Mouse (Mus musculus) adrenal gland, postnatal 14 days (tissue): ENCODE results near the gene Gm9767. TPM values are rescaled to one million over a fixed set of nuclear protein-coding genes. Genes with fewer than 3 reads are reported as not detected.

Source experiments
- DNase-seq: peaks from one replicate; pipeline ENCODE4 v3.0.0; 2021; ENCODE audit warnings: mixed read lengths
- long read RNA-seq, 2 experiments: library from polyadenylated mRNA; stranded (forward); transcript quantifications; one replicate each; pipeline ENCODE4 v2.0.0; 2021
- total RNA-seq: library from RNA; stranded (reverse); gene quantifications from 2 replicates; pipeline ENCODE4 v1.2.3, GENCODE M21; 2021

Gm9767 gene
- 0.30 and 0.41 TPM in 2 replicates for total RNA-seq
- long read RNA-seq, experiment 1, result 0 reads
- long read RNA-seq, experiment 2, partial matches to known transcripts, result 0 of 1 reads
- long read RNA-seq, experiment 2, other reads (novel, unspliced or antisense), result 0 of 1 reads

- peak; percentile 42 for DNase-seq
These were observed at the start of gene Gm9767 for GRCm38 (mm10) chr10:26077671-26078481. Gene Gm9767, plus strand, starts transcription at chr10:26078255.

GRCm38 (mm10) chr10:26034931-26035330 lies 43.1 kb upstream of the Gm9767 start:
- DNase-seq, result no peak

- no peak for DNase-seq
These were observed 26.9 kb upstream of the Gm9767 start for GRCm38 (mm10) chr10:26051177-26051576.

GRCm38 (mm10) chr10:26059662-26060307 lies 18.3 kb upstream of the Gm9767 start:
- no peak for DNase-seq

- no peak for DNase-seq
These were observed 15.0 kb upstream of the Gm9767 start for GRCm38 (mm10) chr10:26063071-26063470.

GRCm38 (mm10) chr10:26071986-26072385 lies 6.1 kb upstream of the Gm9767 start:
- DNase-seq, result no peak

GRCm38 (mm10) chr10:26076949-26077348 lies 1.1 kb upstream of the Gm9767 start:
- no peak for DNase-seq

- DNase-seq, result peak; percentile 78
These were observed 577 bp downstream of the Gm9767 start, which contains the start of gene Tmem200a for GRCm38 (mm10) chr10:26078521-26079142. Gene Tmem200a, minus strand, starts transcription at chr10:26079052.

- no peak for DNase-seq
These were observed 1.6 kb downstream of the Gm9767 start for GRCm38 (mm10) chr10:26079678-26080077.

GRCm38 (mm10) chr10:26082081-26082480 lies 4.0 kb downstream of the Gm9767 start:
- DNase-seq, result peak; percentile 28

GRCm38 (mm10) chr10:26103330-26103982 lies 25.4 kb downstream of the Gm9767 start:
- DNase-seq, result no peak

GRCm38 (mm10) chr10:26114409-26114808 lies 36.4 kb downstream of the Gm9767 start:
- DNase-seq, result no peak

GRCm38 (mm10) chr10:26119067-26119821 lies 41.2 kb downstream of the Gm9767 start:
- DNase-seq, result no peak

- no peak for DNase-seq
These were observed 41.7 kb downstream of the Gm9767 start for GRCm38 (mm10) chr10:26119822-26120183.

Other genes starting within 250 kb of the Gm9767 start
- 27.6 and 28.8 TPM in 2 replicates for gene Tmem200a, start 797 bp downstream of the Gm9767 start, total RNA-seq
- not detected in 2 replicates for gene Samd3, start 151.5 kb downstream of the Gm9767 start, total RNA-seq